Mouse (Mus musculus) cerebellum, adult 11-12 months (tissue): ENCODE results near the gene Kidins220.

ENCODE experiments used
- DNase-seq: peaks from one replicate; pipeline ENCODE4 v3.0.0; 2022

The Kidins220 gene

DNA sequence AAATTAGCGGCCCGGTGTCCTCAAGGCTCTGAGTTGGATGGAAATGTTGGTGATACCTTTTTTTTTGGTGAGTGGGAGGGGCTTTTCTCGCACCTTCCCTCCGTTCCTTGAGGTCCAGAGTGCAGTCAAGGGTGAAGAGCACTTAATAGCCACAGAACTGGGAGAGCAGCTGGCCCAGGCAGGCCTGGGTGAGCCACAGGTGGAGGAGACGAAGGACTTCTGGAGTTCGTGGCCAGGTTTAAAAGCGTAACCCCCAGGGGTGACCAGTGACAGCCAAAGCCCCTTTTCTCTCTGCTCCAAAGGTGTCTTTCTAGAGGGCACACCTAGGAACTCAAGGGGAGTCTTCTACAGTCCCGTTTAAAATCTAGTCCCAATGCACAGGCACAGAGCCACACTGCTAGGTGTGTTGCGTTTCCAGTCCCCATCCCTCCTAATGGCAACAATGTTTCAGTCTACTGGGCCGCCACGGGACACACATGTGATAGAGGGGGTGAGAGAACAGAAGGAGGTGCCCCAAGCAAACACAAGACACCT, 118.6 kb downstream of the Kidins220 start:
- DNase-seq = peak; percentile 25

DNA sequence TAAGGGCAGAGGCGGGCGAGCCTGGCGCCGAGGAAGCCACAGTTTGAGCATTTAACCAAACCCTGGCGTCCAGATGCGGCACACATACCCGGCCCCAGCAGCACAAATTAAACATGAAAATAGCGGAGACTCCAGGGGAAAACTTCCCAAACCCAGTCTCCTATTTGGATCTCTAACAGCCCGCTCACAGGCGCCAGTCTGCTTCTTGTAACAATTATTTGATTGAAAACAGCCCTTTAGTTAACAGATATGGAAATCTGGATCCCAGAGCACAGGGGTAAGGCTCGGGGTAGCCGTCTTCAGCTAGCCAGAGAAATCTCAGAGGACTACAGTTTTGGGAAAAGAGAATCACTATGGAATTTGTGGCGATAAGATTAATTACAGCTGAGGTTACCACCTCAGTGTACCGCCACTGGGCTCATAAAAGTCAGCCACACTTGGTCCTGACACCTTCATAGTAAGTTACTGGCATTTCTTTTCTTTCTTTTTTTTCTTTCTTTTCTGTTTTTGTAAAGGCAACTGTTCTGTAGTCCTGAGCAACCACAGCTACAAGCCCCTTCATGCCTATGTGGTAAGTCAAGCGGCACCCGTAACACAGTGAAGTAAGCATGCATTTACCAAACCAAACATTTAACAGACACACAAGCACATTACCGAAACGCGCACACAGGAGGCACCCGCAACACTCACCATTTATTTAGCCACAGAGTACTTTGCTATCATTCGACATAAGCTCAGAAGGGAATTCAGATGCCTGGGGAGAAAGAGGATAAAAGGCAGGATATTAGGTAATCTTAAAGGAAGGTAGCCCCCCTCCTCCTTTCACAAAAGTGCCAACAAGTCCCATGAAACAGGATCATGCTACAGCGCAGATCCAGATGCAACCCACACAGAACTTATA, 120.1 kb downstream of the Kidins220 start:
- DNase-seq = peak; percentile 12

DNA sequence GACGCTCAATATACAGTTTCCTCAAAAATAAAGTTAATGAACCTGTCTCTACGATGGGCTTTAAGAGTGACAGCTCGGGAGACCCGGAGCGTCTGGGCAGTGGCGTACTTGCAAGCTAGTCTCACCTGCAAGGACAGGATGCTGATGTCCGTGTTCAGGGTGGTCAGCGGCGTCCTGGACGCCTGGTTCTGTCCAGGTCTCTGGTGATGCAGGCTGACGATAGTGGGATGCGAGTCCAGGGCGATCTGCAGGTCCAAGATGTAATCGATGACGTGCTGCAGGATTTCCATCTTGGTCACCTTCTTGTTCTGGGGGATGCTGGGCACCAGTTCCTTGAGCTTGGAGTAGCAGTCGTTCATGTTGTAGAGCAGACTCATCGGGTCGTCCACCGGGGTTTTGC, 120.8 kb downstream of the Kidins220 start:
- no peak for DNase-seq

DNA sequence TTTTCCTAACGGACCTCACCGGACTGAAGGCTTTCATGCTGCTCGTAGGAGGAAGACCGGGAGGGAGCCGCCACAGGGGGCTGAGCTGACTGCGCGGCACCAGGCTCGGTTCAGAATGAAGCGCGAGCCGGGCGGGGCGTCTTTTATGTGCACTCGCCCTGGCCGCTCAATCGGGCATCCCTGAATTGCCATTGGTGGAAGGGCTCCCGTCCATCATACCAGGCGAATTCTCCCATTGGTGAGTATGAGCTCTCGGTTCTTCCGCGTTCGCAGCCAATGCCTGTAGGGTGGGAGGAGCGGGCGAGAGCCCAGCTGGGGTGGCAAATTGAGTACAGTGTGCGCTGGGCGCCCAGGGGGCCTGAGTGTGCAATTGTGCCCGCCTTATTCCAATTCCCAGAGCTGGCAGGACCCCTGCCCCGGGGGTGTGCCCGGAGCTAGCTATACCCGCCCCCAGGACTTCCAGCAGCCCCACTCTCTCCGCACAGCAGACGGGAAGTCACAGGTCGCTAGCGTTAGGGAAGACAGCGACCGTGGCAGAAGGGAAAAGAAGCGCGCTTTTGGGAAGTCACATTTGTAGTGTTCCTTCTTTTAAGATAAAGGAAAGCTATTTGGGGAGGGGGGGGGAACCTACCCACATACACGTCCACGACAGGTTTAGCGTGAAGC, 121.4 kb downstream of the Kidins220 start:
- peak; percentile 95 for DNase-seq

DNA sequence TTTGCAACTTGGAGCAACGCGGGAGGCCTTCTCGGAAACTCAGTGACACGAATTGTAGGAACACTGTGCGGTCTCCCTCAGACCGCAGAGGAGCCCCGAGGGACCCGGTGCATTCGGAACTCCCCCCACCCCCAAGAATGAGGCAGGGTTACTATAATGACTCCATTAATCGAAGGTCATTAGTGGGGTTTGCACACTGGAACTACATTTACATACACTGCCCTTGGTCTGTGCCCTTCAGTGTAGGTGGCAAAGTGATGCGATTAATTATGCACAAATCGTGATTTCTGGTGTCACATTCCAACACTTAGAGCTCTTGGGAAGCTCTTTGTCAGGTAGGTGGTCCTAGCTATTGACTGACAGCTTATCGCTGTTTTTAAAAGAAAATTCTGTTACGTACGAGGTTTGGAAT, 121.9 kb downstream of the Kidins220 start:
- no peak for DNase-seq

DNA sequence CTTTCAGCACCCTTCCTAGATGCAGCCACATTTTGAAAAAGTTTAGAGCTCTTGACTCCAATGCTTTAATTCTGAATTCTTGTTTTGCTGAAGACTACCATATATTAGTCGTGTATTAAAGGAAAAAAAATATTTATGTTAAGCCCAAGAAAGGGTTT, 122.2 kb downstream of the Kidins220 start, which contains the start of gene Id2:
Id2 (minus strand) TSS at position 89 of the 158 bp plus-strand sequence.
- DNase-seq = no peak

DNA sequence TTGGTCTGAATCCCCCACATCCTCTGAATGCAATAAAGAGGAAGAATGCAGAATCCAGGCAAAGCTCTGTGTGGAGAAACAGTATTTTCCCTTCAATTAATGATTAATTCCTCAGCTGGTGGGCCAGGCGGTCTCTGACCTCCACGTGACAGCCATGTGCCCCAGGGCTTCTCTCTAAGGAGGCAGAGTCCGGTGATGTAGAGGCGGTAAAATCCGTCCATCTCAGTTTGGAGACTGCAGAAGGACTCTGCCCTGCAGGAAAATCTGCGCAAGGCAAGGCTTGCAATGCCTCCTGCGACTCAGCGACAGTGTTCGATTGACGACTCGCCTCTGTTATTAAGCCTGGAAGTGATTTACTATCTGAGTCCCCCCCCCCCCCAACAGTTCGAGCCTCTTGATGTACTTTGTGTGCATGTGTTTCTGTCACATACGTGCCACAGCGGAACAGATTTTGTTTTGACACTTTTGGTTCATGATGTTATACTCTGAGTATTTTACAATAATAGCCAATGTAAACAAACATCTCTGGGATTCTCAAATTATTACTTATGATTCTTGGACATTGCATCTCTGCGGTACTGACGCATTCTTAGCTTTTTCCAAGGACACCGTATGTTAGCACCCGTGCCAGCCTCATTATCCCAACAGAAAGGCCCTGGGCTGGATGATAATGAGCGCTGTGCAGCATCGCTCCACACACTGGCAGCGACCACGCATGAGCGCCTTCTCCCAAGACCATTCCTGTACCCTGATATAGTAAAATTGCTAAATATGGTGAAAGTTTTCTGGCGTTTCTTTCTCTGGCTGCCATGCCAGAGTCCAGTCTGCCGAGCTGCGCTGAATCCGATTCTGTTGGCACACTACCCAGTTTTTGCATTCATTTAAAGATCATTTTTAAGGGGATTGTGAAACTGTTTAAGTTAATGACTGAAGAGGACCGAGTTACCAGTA, 122.8 kb downstream of the Kidins220 start:
- DNase-seq = peak; percentile 30

DNA sequence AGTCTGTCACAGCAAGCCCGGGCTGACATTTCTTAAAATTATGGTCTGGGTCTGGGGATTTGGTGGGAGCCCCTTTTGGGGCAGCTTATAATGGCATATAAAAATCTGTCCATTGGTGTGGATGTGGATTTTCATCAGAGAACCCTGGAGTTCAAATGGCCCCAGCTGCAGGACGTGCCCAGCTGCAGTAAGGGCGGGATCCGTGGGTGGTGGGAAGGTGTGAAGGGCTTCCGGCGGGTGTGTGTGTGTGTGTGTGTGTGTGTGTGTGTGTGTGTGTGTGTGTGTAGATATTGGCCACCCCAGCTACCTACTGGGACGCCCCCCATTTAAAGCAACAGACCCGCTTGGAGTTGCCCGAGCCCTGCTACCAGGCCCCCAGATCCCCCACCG, 123.4 kb downstream of the Kidins220 start:
- DNase-seq = no peak

DNA sequence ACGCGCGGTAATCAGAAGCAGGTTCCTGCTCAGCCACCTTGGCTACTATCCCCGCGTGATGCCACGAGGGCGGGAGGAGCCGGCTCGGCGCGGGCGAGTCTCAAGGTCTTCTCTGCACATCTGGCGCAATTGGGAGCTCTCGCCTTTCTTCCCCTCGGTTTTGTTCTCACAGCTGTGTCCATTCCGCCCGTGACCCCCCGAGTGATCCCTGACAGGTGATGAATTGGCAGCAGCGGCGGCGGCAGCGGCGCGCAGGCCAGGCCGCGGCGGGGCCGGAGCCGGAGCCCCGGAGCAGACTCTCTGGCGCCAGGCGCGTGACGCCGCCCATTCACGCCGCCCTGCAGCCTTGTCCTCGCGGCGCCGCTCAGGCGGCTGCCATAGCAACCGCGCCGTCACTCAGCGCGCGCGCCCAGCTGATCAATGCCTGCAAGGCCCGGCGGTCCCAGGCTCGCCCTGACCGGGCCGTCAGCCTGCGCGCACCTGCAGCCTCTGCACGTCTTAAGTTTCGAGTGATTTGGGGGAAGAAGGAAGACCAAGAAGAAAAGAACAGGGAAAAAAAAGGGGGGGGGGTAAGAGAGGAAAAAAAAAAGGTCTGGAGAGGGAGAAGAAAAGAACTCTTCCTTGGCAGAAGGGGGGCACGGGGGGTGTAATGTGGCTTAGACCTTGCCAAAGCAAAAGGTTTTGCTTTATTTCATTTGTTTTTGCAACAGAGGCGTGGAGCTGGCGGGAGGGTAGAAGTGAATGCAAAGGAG, 124.0 kb downstream of the Kidins220 start:
- DNase-seq = peak; percentile 85

DNA sequence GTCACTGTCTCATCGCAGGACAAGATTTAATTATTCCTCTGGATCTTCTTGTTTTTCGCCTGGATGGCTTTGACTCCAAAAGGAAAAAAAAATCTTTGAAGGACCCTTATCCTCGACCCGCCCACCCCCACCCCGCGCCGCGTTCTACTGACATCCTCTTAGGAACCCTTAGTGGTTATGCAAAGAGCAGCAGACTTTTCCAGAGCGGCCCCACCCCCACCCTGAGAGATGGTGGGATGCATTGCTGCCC, 124.5 kb downstream of the Kidins220 start:
- DNase-seq = peak; percentile 46

DNA sequence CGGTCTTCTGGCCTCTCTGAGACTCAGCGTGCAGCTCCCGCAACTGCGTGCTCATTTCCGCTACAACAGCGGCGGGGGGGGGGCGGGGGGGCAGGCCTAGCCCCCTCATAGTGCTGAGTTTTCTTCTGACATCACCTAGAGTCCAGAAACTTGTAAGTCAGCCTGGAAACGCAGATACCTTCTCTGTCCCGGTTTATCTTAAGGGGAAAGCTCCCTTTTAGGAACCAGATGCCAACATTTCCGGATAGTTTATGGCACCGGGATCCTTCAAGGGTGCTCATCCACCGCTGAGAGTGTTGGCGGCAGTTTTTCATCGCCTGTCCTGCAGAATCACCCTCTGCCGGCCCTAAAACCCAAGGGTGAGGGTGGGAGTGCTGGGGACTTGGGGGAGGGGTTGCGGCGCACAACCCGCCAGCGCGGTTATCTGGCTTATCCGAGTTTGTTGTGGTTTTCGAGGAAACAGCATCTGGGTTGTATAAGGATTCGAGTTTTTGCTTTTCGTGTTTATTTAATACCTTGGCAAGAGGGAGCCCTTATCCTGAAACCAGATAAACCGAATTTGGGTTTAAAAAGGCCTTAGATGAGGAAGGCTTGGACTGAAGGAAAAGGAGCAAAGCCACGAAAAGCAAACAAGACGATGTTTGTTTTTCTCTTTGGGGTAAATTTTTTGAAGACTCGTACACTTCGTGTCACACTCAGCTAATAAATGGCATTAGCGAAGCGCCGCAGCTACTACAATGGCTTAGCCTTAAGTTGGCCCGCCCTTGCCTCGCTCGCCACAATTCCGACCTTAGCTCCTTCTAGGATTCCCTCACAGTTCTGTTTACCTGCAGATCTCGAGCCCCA, 125.1 kb downstream of the Kidins220 start:
- peak; percentile 31 for DNase-seq

DNA sequence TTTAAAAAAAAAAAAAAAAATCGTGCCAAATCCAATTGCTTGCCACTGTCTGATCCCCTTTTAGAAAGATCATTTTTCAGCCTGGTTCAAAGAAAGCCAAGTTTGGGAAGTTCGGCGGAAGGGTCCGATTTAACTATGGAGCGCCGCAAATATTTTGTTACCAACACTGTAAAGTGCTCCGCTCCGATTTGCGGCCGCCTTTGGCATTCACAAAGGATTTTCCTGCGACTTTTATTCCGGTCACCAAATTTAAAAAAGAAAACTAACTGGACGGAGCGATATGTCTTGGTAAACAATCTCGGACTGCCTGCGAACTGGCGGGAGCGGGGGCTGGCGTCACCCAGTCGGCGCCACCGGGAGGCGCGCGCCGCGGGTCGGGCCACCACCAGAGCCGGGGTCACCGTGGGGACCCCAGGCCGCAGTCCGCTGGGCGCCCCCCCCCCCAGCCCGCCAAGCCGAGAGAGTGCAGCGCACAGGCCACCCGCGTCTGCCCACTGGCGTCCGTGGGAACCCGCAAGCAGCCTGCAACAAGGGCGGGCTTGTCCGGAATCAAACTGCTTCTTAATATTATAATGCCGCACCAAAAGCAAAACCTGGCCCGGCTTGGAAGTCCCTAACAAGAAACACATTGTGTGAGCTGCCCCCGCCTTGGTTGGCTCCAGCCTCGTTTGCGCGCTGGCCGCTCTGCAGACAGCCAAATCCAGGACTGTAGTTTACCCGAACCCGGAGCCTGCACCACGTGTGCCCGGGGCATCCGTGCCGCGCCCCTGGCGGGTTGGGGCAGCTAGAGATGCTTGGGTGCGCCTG, 125.9 kb downstream of the Kidins220 start:
- DNase-seq = peak; percentile 42

DNA sequence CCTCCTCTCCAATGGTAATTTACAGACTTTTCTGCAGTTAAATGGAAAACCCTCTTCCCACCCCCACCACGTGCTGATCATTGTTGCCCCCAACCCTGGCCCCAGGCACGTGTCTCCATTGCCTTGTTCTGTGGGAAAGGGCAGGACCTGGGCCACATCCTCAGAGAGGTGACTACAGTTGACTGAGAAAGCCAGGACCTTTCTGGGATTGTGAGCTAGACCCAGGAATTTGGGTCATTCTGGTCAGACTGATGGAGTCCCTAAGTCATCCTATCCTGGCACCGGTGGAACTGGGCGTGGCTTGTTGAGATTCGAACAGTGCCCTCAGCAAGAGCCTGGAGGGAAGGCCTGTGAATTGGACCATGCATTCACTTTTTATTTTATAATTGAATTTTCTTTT, 126.7 kb downstream of the Kidins220 start:
- DNase-seq = peak; percentile 12

DNA sequence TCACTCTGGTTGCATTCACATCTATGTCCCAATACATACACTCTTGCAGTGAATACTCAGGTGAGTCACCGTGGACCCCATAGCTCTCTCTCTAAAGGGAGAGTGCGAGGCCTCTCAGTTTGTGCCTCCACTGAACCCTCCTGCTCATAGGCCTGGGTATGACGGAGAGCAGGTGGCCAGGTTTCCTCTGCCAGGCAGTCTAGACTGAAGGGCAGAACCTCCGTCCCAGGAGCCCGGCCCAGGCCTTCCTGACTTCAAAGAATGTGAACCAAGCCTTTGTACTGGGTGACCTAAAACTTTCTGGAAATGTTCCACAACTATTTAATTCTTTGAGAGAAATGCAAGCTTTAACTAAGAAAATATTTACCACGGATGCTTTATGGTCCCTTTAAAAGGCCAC, 129.2 kb downstream of the Kidins220 start:
- no peak for DNase-seq

DNA sequence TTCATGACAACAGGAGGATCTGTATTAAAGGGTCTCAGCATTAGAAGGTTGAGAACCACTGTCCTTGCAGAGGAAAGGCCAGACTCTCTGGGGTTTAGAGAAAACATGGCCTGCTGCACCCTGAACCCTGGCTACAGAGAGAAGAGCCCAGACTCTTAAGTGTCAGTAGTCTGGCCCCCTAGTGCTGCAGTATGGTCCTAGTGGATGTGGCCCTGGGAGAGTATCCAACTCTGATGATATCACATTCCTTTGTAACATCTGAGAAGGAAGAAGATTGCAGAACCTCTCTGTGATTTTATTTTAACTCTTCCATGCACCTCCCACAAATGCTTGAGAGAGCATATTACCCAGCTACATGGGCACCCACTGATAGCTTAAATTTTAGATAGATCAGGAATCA, 129.8 kb downstream of the Kidins220 start:
- DNase-seq = no peak

DNA sequence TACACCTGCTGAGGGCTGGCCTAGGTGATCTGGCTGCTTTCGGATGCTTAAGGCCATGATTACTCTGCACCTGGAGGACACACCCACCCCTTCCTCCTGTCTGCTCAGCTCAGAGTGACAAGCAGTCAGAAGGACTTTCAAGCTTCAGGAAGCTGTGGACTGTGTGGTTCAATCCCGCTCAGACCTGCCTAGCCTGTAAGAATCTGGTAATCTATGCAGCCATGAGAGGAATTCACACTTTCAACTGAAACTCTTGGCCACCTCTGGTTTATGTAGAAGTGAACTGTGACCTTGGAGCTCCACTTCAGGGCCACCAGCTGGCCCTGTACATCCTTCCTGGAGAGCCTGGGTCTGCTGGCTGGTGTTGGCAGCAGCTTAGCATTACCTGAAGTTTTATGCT, 134.1 kb downstream of the Kidins220 start:
- DNase-seq = no peak

DNA sequence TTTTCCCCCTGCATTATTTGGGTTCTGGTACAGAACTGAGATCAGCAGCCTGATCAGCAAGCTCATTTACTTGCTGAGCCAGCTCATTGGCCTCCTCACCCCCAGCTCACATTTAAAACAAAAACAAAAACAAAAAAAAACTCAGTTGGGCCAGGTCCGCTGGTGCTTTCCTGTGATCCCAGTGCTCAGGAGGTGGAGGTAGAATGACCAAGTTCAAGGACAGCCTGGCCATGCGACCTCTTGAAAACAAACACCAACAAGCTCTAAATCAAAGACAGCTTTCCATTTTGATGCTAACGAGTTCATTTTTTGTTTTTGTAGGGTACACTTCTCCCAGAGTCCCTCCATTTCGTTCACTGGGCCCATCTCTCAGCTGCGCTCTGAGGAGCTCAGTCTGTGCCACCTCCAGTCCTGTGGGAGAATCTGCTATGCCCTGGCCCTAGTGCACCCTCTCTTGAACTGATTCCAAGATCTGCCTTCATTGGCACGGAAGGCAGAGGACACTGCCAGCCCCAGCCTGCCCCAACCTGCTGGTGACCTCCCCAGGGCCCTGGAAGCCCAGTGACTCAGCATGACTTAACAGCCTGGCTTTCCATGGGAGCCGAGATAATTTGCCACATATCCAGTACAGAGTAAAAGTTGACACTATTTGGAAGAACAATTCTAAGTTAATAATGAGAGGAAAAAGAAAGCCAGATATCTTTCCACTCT, 135.4 kb downstream of the Kidins220 start:
- peak; percentile 17 for DNase-seq

DNA sequence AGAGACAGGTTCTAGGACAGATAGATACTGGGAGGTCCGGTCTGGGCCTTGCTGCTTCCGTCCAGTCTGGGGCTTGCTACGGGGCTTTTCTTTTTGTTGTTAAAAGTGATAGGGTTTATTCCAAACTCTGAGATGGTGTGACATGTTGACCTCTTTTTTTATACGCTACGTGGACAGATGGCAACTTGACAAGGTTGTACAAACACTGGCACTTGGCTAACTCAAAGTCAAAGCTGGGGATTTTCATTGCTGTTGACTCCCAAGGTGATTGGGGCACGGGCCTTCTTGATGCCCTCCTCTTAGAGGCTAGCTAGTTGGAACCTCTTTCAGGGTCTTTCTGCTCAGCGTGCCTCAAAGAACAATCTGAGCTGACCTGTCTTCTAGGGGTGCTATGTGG, 136.0 kb downstream of the Kidins220 start:
- no peak for DNase-seq
